Mouse (Mus musculus) urinary bladder, postnatal 36 days (tissue): ENCODE results near the gene Zglp1.

Source experiments
- DNase-seq, 2 experiments: peaks; one replicate each; pipeline ENCODE4 v3.0.0; 2022; ENCODE audit warnings: low spot score in 2 of 2, mixed read lengths in 1 of 2

Zglp1 gene

GRCm38 (mm10) chr9:21027774-21028290 lies 39.1 kb downstream of the Zglp1 start:
- DNase-seq = no peak

- no peak for DNase-seq
These were observed 40.0 kb downstream of the Zglp1 start for GRCm38 (mm10) chr9:21026849-21027248.

- DNase-seq = no peak
These were observed 41.6 kb downstream of the Zglp1 start for GRCm38 (mm10) chr9:21025258-21025810.

GRCm38 (mm10) chr9:21022726-21023125 lies 44.2 kb downstream of the Zglp1 start:
- no peak for DNase-seq

- no peak for DNase-seq
These were observed 44.6 kb downstream of the Zglp1 start for GRCm38 (mm10) chr9:21022288-21022687.

- DNase-seq = no peak
These were observed 45.5 kb downstream of the Zglp1 start for GRCm38 (mm10) chr9:21021363-21021762.

- no peak for DNase-seq
These were observed 48.3 kb downstream of the Zglp1 start for GRCm38 (mm10) chr9:21018600-21018999.

GRCm38 (mm10) chr9:21017177-21017575 lies 49.7 kb downstream of the Zglp1 start:
- DNase-seq = no peak

- DNase-seq = no peak
These were observed 50.3 kb downstream of the Zglp1 start for GRCm38 (mm10) chr9:21016331-21017176.

GRCm38 (mm10) chr9:21015571-21016130 lies 51.2 kb downstream of the Zglp1 start, which contains the start of gene Icam1:
Gene Icam1 (plus strand): TSS chr9:21015985.
- peak in 1 of 2 experiments; percentile 76 for DNase-seq

- DNase-seq = peak; percentile 69 to 74
These were observed 52.0 kb downstream of the Zglp1 start for GRCm38 (mm10) chr9:21014691-21015570.
